Mouse (Mus musculus) layer of hippocampus, postnatal 10 days (tissue): Measurements from ENCODE around the gene Rtkn2. TPM values are rescaled to one million over a fixed set of nuclear protein-coding genes. Genes with fewer than 3 reads are reported as not detected.

Experiments
- DNase-seq, 2 experiments: peaks; one replicate each; pipeline ENCODE4 v3.0.0; 2021; ENCODE audit warnings: low spot score in 2 of 2
- long read RNA-seq: library from polyadenylated mRNA; stranded (forward); transcript quantifications from one replicate; pipeline ENCODE4 v2.0.0, GENCODE M21; 2023
- total RNA-seq, 2 experiments: library from RNA; stranded (reverse); gene quantifications; 2 replicates each; pipeline ENCODE4 v1.2.3; 2021

The Rtkn2 gene
- total RNA-seq: 1 to 10 TPM; 4.1 to 4.4 TPM
- long read RNA-seq, partial matches to known transcripts: 0 of 3 reads
- long read RNA-seq, other reads (novel, unspliced or antisense): 2 of 3 reads

DNA sequence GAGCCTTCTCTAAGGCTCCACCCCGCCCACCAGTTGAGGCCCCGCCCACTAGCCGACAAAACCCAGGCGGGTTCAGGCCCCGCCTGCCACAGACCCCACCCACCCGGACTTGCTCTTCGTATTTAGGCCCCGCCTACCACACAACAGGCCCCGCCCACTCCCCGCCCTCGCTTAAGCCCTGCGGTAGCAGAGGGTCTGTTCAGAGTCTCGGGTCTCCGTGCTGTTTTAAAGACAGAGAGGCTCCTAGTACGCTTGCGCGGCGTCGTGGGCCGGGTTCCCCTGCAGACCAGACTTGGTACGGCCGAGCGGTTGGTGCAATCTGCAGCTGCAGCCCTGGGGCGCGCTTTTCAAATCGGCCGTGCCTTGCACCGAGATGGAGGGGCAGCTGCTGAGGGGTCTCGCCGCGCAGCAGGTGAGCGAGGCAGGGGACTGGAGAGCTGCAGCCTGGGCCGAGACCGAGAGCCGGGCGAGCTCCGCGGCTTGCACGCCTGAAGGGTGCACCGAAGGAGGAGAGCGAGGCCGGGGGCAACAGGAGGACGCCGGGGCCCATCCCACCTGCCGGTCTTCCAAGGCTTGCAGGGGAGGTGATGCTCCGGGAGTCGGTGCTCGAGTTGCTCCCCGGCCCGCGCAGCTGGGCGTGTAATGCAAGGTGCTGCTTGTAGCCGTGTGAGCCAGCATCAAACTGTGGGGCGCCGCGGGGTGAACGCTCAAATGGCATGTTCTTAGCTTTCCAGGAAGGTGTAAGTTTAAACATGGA lies at the start of gene Rtkn2:
Rtkn2 (plus strand) TSS at position 170 of the 757 bp plus-strand sequence.
- peak; percentile 89 to 92 for DNase-seq

- DNase-seq: no peak
Observed at GRCm38 (mm10) chr10:67931328-67931727, 48.0 kb upstream of the Rtkn2 start.

DNA sequence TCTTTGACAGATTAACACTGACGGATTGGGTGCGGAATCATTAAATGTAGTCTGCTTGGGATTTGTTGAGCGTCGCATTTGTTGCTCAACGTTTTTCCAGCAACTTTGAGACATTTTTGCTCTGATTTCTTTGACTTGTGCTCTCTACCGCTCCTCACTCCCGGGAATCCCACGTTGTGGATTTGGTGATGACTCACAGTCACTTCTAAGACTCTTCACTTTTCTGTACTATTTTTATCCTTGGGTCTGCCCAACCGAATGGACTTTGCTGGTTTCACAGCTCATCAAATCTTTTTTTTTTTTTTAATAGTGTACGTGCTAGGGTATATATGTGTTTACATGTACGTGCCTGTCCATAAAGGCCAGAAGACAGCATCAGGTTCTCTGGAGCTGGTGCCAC lies 46.6 kb upstream of the Rtkn2 start:
- DNase-seq: no peak

DNA sequence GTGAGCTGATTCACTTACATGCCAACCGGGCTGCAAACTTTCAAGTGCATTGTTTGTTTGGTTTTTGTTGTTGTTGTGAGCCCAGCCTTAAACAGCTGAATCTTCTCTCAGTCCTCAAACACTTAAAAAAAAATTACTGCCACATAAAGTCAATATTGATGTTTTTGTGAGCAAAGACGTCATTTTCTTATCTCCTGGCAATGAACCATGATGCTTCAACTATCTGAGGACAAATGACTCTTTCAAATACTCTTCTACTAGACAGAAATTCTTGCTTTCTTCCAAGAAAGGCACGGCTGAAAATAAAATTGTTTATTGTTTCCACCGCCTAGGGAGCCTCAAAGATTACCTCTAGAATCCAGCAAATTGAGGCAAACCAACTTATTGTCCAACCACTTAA lies 42.4 kb upstream of the Rtkn2 start:
- DNase-seq: no peak

DNA sequence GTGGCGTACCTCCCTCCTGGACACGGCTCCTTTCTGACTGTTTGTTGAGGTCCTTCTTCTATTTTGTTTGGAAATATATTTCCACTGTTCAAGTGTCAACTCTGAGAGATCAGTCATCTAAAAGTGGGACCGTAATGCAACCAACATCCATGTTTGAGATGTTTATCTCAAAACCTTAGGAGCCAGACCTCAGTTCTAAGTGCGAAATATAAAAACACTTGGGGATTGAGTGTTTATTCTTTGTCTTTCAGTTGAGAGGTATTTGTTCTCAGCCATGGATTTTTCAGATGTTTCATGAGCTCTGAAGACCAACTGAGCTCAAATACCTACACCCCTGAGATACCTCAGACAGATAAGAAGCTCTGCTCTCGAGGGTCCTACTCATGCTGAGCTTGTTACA lies 41.6 kb upstream of the Rtkn2 start:
- DNase-seq: no peak

DNA sequence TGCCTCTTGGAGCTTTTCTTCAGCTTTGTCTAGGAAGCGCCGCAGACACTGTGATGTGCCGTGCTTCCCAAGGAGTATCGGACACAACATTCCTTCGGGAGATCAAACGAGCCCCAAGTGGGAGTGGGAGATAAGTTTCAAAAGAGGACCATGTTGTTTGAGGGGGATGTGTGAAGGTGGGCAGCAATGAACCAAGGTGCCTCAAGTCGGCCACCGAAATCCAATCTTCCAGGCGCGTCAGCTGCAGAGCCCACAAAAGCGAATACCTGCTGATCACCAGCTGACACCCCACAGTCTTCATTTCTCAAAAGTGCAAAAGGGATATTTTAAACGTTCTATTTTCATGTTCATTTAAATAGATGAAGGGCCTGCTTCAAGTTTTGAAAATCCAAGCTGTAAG lies 39.8 kb upstream of the Rtkn2 start:
- no peak for DNase-seq

- DNase-seq: no peak
Observed at GRCm38 (mm10) chr10:67943513-67943912, 35.9 kb upstream of the Rtkn2 start.

DNA sequence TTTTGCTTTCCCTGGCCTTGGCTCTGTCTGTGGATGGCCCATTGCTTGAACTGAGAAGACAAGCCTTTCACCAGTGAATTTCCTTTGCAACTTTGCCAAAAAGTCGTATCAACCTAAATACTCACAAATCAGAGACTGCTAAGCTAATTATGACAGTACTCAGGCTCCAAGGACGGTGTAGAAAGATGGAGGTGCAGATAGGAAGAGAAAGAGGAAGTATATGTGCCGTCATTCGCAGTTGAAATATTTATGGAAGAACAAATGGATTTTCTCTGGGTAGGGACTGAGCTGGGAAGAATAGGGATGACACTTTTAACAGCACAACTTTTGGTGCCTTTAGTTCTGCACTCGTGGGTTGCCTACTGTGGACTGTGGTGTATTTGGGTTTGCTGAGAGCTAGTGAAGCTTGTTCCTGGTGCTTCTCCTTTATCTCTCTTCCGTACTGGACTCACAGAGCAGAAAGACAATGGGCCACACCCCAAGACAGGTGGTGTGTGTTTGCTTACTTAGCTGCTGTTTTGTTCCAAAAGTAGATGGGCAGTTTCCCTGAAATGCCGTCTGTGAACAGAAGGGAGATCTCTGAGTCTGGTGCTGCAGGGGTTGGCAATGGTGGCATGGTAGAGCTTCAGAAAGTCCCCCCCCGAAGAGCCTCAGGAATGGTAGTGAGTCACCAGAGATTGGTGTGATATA lies 29.2 kb upstream of the Rtkn2 start:
- no peak for DNase-seq

GRCm38 (mm10) chr10:67951690-67952089 lies 27.7 kb upstream of the Rtkn2 start:
- no peak for DNase-seq

GRCm38 (mm10) chr10:67955982-67956381 lies 23.4 kb upstream of the Rtkn2 start:
- no peak for DNase-seq

- no peak for DNase-seq
Observed at GRCm38 (mm10) chr10:67959982-67960381, 19.4 kb upstream of the Rtkn2 start.

DNA sequence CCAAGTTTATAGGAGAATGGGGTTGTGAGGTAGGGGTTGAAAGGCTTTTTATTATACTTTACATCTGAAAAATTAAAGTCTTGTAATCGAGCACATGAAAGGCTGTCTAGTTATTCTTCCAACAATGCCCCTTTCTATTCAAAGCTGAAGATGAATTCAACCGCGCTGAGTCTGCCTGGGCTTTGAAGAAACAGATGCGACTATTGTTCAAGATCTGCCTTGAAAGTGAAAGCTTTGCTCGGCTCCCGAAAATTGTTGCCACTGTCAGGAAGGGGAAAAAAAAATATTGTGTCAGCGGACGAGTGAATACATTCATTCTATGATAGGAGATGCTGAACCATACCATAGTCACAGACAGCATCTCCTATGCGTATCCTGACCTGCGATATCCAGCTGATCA lies 16.9 kb upstream of the Rtkn2 start:
- no peak for DNase-seq

- DNase-seq: no peak
Observed at GRCm38 (mm10) chr10:67964060-67964459, 15.3 kb upstream of the Rtkn2 start.

DNA sequence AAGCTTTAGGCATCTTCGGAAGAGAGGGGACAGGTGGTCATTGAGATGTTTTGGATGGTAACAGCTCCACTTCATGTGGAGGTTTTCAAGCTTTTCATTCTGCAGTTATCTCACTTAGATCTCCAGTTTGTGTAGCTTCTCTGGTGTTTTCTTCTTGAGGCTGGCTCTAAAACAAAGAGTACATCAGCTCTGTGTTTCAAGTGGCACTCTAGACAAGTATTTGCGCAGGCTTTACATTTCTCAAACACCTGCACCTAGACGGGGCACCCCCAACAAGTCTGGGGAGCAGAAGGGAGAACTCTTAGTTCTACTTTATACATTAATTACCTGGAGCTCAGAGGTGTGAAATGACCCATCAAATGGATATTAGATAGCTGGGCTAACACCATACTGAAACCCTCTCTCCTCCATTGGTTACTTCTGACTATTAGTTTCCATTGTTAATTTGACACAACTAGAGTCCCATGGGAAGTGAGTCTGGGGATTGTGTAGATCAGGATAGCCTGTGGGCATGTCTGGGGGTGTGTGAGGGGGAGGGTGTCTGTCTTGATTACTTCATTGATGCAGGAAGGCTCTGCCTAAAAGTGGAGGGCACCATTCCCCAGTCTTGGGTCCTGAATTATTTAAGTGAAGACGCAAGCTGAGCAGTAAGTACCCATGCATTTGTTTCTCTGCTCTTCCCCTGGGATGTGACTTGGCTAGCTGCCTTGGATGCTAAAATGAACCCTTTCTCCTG lies 14.0 kb upstream of the Rtkn2 start:
- no peak for DNase-seq

DNA sequence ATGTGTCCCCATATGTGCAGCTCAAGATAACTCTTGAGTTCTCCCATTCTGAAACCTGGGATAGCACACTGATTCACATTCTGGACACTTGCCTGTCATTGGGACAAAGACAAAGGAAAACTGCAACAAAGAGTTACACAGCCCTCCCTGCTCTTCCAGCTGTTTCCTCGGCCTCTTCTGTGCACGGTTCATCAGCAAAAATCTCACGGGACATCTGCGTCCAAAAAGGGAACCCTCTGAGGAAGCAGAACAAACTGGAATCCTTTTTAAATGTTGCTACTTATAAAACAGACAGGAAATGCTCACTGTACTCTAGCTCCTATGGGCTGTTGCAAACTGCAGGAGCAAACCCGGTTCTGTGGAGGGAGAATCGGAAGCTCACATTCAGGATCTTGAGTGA lies 13.3 kb upstream of the Rtkn2 start:
- DNase-seq: no peak

- no peak for DNase-seq
Observed at GRCm38 (mm10) chr10:67966983-67967382, 12.4 kb upstream of the Rtkn2 start.

GRCm38 (mm10) chr10:67971166-67971796 lies 8.1 kb upstream of the Rtkn2 start:
- no peak for DNase-seq

DNA sequence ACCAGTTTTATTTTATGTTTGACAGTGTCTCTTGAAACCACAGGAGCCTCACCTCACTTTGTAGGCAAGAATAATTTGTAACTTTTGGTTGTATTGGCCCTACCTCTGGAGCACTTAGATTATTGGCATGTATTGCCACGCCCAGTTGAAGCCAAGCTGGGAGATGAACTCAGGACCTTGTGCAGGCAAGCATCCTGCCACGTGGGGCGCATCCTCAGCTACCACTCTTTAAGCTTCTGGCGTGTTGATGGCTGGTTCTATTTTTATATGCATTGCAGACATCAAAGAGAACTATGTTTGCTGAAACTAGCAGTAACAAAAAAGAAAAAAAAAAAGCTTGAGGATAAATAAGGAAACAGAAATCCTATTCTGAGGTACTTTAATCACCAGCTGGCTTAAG lies 2.1 kb upstream of the Rtkn2 start:
- DNase-seq: no peak

GRCm38 (mm10) chr10:67983776-67984175 lies 4.4 kb downstream of the Rtkn2 start:
- no peak for DNase-seq

DNA sequence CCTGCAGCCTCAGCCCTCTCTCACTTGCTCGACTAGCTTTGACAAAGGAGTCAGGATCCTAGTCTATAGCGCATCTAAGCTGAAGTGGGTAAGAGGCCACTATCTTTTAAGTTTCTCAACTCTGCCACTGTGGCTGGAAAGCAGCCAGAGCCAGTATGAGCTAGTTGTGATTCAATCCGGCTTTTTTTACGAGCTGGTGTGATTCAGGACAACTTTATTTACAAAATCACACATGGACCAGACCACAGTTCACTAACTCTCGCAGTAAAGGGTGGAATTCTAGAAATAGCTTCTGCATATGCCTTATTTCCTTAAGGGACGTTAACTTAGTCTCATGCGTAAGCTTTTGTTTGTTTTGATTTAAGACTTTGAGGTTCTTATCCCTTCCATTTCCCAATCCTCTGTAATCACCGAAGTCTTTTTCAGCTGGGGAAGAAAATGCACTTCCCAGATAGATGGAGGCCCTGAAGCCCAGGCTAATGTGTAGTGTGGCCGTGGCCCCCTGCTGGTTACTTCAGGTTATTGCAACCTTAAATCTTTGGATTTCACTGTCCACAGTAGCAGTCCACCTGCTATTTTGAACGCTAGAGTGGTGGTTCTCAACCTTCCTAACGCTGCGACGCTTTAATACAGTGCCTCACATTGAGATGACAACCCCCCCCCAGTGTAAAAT lies 5.0 kb downstream of the Rtkn2 start:
- peak; percentile 53 to 70 for DNase-seq

DNA sequence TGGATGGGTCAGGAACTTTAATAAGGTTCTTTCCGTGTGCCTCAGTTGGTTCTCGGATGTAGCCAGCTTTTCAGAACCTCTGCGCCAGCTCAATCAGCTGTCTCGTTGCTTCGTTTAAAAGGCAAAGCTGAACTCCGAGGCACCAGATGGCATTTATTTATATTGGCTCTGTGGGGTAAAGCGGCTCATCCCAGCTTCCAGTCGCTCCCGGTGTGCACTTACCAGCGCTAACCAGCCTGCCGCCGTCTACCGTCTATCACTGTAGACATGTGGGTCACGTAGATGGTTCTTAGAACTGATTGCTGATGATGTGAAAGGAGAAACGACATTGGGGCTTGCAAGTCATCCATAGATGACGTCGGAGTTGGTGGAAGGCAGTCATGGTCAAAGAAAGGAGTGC lies 5.7 kb downstream of the Rtkn2 start:
- peak in 1 of 2 experiments; percentile 16 for DNase-seq
